Mouse (Mus musculus) yolk sac, embryonic 10.5 days (tissue): ENCODE results near the gene Zswim1.
"Not testable (repeated sequence)": the region's sequence is repeated elsewhere in the genome, so short reads cannot be mapped to it uniquely, and the experiment has no call there.

Experiments used
- DNase-seq: peaks from one replicate; pipeline ENCODE4 v3.0.0-alpha.2; 2017; ENCODE audit warnings: low spot score

The Zswim1 gene

DNA sequence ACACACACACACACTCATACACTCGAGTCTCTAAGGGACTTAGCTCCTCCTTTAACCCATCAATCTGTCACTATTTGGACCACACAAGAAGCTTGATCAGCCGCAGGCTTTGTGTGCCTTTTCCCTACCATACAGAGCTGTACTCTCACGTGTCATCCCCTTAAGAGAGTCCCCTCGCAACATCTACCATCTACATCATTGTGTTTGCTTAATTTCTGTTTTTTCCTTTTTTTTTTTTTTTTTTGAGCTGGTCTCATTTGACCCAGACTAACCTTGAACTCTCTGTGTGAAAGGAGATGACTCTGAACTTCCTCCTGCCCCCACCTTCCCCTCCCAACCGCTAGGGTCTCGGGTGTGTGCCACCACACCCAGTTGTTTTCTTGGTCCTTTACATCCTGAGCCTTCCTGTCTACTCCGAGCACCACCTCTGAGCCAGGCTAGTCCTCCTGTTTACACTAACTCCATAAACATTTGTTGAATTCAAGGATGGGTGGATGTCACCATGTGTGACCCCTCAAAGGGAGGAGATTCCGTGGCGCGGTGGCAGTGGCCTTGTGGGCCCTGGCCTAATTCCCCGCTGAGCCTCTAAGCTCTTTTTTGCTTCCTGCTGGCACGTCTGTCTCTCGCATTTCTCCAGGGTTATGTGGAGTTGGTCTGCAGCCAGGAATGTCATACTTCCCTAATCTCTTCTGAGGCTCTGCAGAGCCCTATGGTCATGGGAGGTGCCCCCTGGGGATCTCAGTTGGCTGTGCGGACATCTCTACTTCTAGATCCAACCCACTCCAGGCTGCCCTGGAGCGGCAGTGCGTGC lies 44.5 kb downstream of the Zswim1 start:
- DNase-seq: peak; percentile 52

DNA sequence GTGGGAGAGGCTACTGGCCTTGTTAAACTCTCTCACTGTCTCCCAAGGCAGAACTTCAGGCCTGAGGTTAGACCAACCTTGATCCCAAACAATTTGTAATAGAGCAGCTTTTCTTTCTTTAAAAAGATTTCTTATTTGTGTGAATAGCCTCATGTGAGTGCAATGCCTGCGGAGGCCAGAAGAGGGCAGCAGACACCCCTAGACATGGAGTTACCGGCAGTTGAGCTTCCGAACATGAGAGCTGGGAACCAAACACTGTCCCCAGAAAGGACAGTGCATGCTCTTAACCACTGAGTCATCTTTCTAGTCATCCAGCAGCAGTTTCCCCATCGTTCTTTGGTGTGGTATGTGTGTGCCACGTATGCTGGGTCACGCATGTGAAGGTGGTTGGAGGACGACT lies 45.1 kb downstream of the Zswim1 start:
- DNase-seq: no peak

GRCm38 (mm10) chr2:164868491-164868890 lies 46.0 kb downstream of the Zswim1 start:
- DNase-seq: no peak

- no peak for DNase-seq
Measured at GRCm38 (mm10) chr2:164871602-164872303, 49.3 kb downstream of the Zswim1 start.

- DNase-seq: no peak
Measured at GRCm38 (mm10) chr2:164873621-164874020, 51.1 kb downstream of the Zswim1 start.

DNA sequence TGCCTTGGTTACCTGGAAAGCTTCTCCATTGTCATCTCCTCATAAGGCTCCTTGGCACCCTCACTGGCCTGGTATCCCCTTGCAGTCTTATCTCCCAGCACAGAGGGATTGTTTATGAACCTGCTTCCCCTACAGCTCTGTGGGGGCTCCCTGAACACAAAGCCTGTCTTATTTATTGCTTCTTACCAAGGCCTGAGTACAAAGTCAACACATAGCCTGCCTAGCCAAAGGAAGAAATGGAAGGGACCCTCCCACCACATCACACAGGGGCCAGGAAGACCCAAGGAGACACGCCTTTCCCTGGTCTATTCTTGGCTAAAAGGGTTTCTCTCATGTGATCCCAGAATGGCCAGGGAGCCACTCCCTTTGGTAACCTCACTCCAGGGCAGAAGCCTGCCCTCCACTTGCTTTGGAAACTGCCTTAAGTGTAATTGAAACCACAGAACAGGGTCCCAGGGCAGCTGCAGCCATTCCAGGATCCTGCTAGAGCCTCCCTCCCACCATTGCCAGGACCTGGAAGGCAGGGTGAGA lies 51.8 kb downstream of the Zswim1 start:
- no peak for DNase-seq

DNA sequence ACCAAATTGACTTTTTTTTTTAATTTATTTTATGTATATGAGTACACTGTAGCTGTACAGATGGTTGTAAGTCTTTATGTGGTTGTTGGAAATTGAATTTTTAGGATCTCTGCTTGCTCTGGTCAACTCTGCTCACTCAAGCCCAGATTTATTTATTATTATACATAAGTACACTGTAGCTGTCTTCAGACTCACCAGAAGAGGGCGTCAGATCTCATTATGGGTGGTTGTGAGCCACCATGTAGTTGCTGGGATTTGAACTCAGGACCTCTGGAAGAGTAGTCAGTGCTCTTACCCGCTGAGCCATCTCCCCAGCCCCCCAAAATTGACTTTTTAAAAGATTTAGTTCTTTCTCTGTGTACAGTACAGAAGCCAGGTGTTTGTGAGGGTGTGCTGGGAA lies 53.2 kb downstream of the Zswim1 start:
- DNase-seq: not testable (repeated sequence)
